Mouse (Mus musculus): ENCODE results near the gene Ano6. TPM values are rescaled to one million over a fixed set of nuclear protein-coding genes. Genes with fewer than 3 reads are reported as not detected.
"Not testable (repeated sequence)": the region's sequence is repeated elsewhere in the genome, so short reads cannot be mapped to it uniquely, and the experiment has no call there.

Ano6 gene
- polyA plus RNA-seq, 1 experiment from 2014 or later: 40.8 TPM

GRCm38 (mm10) chr15:95827465-95827971 lies 36.9 kb downstream of the Ano6 start:
- DNase-seq (ENCODE audit: low spot score): peak; percentile 76
- 37% methylated on average over 11 of the region's 11 CpGs for WGBS
- peak overlapping the region; percentile 32; the same call in 1 of the 2 replicates for H3K27ac ChIP-seq
- H3K9me3 ChIP-seq: no peaks in the 10 kb centered on the region
- peaks cover 51% of the 10 kb centered on the region for H3K4me1 ChIP-seq
- H3K27me3 ChIP-seq (ENCODE audit: insufficient read depth, poor library complexity, severe bottlenecking): no peaks in the 10 kb centered on the region
- no peak overlapping the region; the same call in 1 of the 2 replicates for H3K4me3 ChIP-seq
- peaks cover 10% of the 10 kb centered on the region for H3K36me3 ChIP-seq

DNA sequence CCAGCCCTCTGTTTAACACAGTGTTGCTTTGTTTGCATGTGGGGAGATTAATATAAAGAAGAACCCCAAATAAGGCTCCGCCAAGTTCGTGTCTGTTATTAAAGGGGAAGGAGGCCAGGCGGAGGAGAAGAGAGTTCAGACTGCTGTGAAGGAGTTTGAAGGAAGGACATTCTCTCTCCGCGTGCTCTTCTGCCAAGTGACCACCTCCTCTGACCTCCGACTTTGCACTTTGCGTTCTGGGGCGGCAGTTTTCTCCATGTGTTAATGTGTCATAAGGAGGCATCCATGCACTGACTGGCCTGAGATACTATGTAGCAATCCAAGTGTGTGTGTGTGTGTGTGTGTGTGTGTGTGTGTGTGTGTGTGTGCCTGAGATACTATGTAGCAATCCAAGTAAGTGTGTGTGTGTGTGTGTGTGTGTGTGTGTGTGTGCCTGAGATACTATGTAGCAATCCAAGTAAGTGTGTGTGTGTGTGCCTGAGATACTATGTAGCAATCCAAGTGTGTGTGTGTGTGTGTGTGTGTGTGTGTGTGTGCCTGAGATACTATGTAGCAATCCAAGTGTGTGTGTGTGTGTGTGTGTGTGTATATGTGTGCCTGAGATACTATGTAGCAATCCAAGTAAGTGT lies 37.5 kb downstream of the Ano6 start:
- not testable (repeated sequence) for H3K27me3 ChIP-seq (ENCODE audit: insufficient read depth, poor library complexity, severe bottlenecking); H3K9me3 ChIP-seq; H3K4me3 ChIP-seq; H3K36me3 ChIP-seq; DNase-seq (ENCODE audit: low spot score)
- WGBS: 69% methylated on average over 8 of the region's 8 CpGs
- Histone ChIP-seq H3K27ac (peak overlapping the region; percentile 32; the same call in 1 of the 2 replicates), H3K4me1 (peaks cover 51% of the 10 kb centered on the region)

GRCm38 (mm10) chr15:95828647-95829254 lies 38.1 kb downstream of the Ano6 start:
- Histone ChIP-seq H3K36me3 (peaks cover 10% of the 10 kb centered on the region), H3K4me3 (no peak overlapping the region), H3K9me3 (no peaks in the 10 kb centered on the region), H3K27me3 (ENCODE audit: insufficient read depth, poor library complexity, severe bottlenecking) (no peaks in the 10 kb centered on the region), H3K4me1 (peaks cover 50% of the 10 kb centered on the region), H3K27ac (peak overlapping the region; percentile 83)
- 54% methylated on average over 10 of the region's 10 CpGs for WGBS
- peak; percentile 75 for DNase-seq (ENCODE audit: low spot score)

- Histone ChIP-seq H3K27me3 (ENCODE audit: insufficient read depth, poor library complexity, severe bottlenecking) (no peaks in the 10 kb centered on the region), H3K36me3 (peaks cover 10% of the 10 kb centered on the region), H3K4me1 (peaks cover 48% of the 10 kb centered on the region), H3K4me3 (no peak overlapping the region), H3K9me3 (no peaks in the 10 kb centered on the region), H3K27ac (peak overlapping the region; percentile 83)
- 73% methylated on average over 14 of the region's 14 CpGs for WGBS
- DNase-seq (ENCODE audit: low spot score): no peak
These were observed 39.0 kb downstream of the Ano6 start for GRCm38 (mm10) chr15:95829553-95830205.

GRCm38 (mm10) chr15:95830206-95830560 lies 39.5 kb downstream of the Ano6 start:
- WGBS: 70% methylated on average over 12 of the region's 12 CpGs
- Histone ChIP-seq H3K4me3 (no peak overlapping the region), H3K9me3 (no peaks in the 10 kb centered on the region), H3K4me1 (peaks cover 53% of the 10 kb centered on the region), H3K27me3 (ENCODE audit: insufficient read depth, poor library complexity, severe bottlenecking) (no peaks in the 10 kb centered on the region), H3K27ac (peak overlapping the region; percentile 83; the same call in 1 of the 2 replicates), H3K36me3 (peaks cover 5% of the 10 kb centered on the region)
- DNase-seq (ENCODE audit: low spot score): no peak

GRCm38 (mm10) chr15:95833292-95833691 lies 42.6 kb downstream of the Ano6 start:
- 79% methylated on average over 9 of the region's 9 CpGs for WGBS
- Histone ChIP-seq H3K4me3 (no peak overlapping the region), H3K27me3 (ENCODE audit: insufficient read depth, poor library complexity, severe bottlenecking) (no peaks in the 10 kb centered on the region), H3K36me3 (no peaks in the 10 kb centered on the region), H3K27ac (no peak overlapping the region), H3K4me1 (peaks cover 63% of the 10 kb centered on the region), H3K9me3 (no peaks in the 10 kb centered on the region)
- DNase-seq (ENCODE audit: low spot score): no peak

GRCm38 (mm10) chr15:95836077-95836476 lies 45.4 kb downstream of the Ano6 start:
- Histone ChIP-seq H3K4me1 (peaks cover 58% of the 10 kb centered on the region), H3K27ac (peak overlapping the region; percentile 75)
- 47% methylated on average over 4 of the region's 4 CpGs for WGBS

DNA sequence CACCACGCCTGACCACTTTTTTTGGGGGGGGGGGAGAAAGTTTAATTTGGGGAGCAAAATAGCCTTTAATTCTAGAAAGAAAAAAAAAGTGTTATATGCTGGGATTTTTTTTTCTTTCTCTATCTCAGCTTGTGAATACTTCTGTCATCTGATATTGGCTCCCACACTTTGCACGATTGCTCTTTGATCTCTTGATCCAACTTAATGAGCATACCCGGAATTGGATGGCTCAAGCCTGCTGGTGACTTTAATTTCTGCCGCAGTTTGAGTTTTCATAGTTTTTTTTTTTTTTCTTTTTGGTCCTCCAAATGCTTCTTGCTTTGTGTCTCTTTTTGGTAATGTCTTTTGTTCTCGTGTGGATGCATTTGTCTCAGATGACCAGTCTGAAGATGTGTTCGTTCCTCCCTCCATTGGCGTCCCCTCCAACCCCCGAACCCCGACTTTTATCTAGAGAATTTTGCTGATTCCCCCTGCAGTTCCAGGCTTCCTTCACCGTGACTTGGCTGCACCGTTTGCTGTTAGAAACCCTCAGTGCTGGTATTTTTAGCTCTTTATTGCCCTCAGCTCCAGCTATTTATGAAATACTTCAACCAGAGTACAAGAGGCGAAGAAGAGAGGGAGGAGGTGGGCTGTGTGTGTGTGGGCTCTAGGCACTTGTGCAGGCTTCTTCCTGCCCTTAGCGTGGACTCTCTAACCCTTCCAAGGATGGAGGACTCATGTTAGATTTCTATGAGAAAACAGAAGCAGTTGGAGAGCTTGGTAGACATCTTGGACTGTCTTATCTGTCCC lies 46.2 kb downstream of the Ano6 start:
- 49% methylated on average over 13 of the region's 13 CpGs for WGBS
- H3K27me3 ChIP-seq (ENCODE audit: insufficient read depth, poor library complexity, severe bottlenecking): no peaks in the 10 kb centered on the region
- H3K36me3 ChIP-seq: no peaks in the 10 kb centered on the region
- H3K27ac ChIP-seq: peak overlapping the region; percentile 84
- peak overlapping the region; percentile 24 for H3K4me3 ChIP-seq
- no peaks in the 10 kb centered on the region for H3K9me3 ChIP-seq
- H3K4me1 ChIP-seq: peaks cover 58% of the 10 kb centered on the region
- no peak for DNase-seq (ENCODE audit: low spot score)

More at GRCm38 (mm10) chr15:95836077-95836476, 45.4 kb downstream of the Ano6 start:
- no peaks in the 10 kb centered on the region for H3K9me3 ChIP-seq
- H3K27me3 ChIP-seq (ENCODE audit: insufficient read depth, poor library complexity, severe bottlenecking): no peaks in the 10 kb centered on the region
- no peak for DNase-seq (ENCODE audit: low spot score)
- no peaks in the 10 kb centered on the region for H3K36me3 ChIP-seq
- H3K4me3 ChIP-seq: no peak overlapping the region

- 46% methylated on average over 1 of the region's 1 CpGs for WGBS
- Histone ChIP-seq H3K27me3 (ENCODE audit: insufficient read depth, poor library complexity, severe bottlenecking) (no peaks in the 10 kb centered on the region), H3K4me3 (peak overlapping the region; percentile 24), H3K36me3 (no peaks in the 10 kb centered on the region), H3K4me1 (peaks cover 62% of the 10 kb centered on the region), H3K27ac (peak overlapping the region; percentile 84), H3K9me3 (no peaks in the 10 kb centered on the region)
- no peak for DNase-seq (ENCODE audit: low spot score)
These were observed 46.9 kb downstream of the Ano6 start for GRCm38 (mm10) chr15:95837570-95837969.

GRCm38 (mm10) chr15:95838171-95839020 lies 47.8 kb downstream of the Ano6 start:
- Histone ChIP-seq H3K4me1 (peaks cover 70% of the 10 kb centered on the region), H3K4me3 (no peak overlapping the region), H3K9me3 (no peaks in the 10 kb centered on the region), H3K27ac (peak overlapping the region; percentile 71), H3K36me3 (no peaks in the 10 kb centered on the region), H3K27me3 (ENCODE audit: insufficient read depth, poor library complexity, severe bottlenecking) (no peaks in the 10 kb centered on the region)
- WGBS: 67% methylated on average over 11 of the region's 11 CpGs
- DNase-seq (ENCODE audit: low spot score): no peak

DNA sequence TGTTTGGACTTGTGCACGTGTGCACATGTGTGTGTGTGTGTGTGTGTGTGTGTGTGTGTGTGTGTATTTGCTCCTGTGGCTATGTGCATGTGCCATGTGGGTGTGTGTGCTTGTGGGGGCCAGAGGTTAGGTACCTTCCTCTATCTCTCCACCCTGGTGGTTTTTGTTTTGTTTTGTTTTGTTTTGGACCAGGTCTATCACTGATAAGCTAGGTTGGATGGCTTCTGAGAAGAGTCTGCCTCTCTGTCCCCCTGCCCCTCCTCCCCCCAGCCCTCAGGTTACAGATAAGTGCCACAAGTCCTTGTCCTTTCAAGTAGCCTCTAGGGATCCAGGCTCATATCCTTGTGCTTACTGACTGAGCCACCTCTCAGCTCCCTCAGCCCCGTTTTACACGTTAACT lies 49.1 kb downstream of the Ano6 start:
- Histone ChIP-seq H3K36me3 (no peaks in the 10 kb centered on the region), H3K9me3 (no peaks in the 10 kb centered on the region), H3K4me1 (peaks cover 80% of the 10 kb centered on the region), H3K4me3 (no peak overlapping the region), H3K27me3 (ENCODE audit: insufficient read depth, poor library complexity, severe bottlenecking) (no peaks in the 10 kb centered on the region), H3K27ac (peak overlapping the region; percentile 42)
- peak; percentile 85 for DNase-seq (ENCODE audit: low spot score)
- WGBS: 30% methylated on average over 3 of the region's 3 CpGs
